Mouse (Mus musculus): ENCODE results near the gene Gm49392. TPM values are rescaled to one million over a fixed set of nuclear protein-coding genes. Genes with fewer than 3 reads are reported as not detected.

The Gm49392 gene
- polyA plus RNA-seq, 1 experiment from 2014 or later, result 0.51 TPM

- ATAC-seq (ENCODE audit: low read depth) (no peak), DNase-seq (ENCODE audit: low spot score) (no peak)
- H3K27me3 ChIP-seq (replicated peaks; ENCODE audit: control insufficient read depth, insufficient read depth, low read length), result no peaks in the 10 kb centered on the region
- 42% methylated on average over 1 of the region's 1 CpGs for WGBS
- no peaks in the 10 kb centered on the region for H3K9me3 ChIP-seq (ENCODE audit: control insufficient read depth, low read length)
- no peak overlapping the region for H3K9ac ChIP-seq (ENCODE audit: low read depth, low read length)
- H3K4me2 ChIP-seq (ENCODE audit: low read depth, low read length), result no peak overlapping the region
- no peak overlapping the region for H3K4me3 ChIP-seq (ENCODE audit: low read depth, low read length)
- no peak overlapping the region for H3K27ac ChIP-seq (replicated peaks; ENCODE audit: low read depth, low read length)
- no peaks in the 10 kb centered on the region for H3K36me3 ChIP-seq (ENCODE audit: control insufficient read depth, insufficient read depth, low read length)
- H3K4me1 ChIP-seq (ENCODE audit: control insufficient read depth, insufficient read depth, low read length), result no peaks in the 10 kb centered on the region
Measured at GRCm38 (mm10) chr13:60813722-60814121, 83.0 kb downstream of the Gm49392 start.

- Histone ChIP-seq H3K4me1 (ENCODE audit: control insufficient read depth, insufficient read depth, low read length) (no peaks in the 10 kb centered on the region), H3K36me3 (ENCODE audit: control insufficient read depth, insufficient read depth, low read length) (no peaks in the 10 kb centered on the region), H3K27me3 (replicated peaks; ENCODE audit: control insufficient read depth, insufficient read depth, low read length) (no peaks in the 10 kb centered on the region), H3K9me3 (ENCODE audit: control insufficient read depth, low read length) (no peaks in the 10 kb centered on the region), H3K4me3 (ENCODE audit: low read depth, low read length) (no peak overlapping the region), H3K4me2 (ENCODE audit: low read depth, low read length) (no peak overlapping the region), H3K27ac (replicated peaks; ENCODE audit: low read depth, low read length) (no peak overlapping the region), H3K9ac (ENCODE audit: low read depth, low read length) (no peak overlapping the region)
- ATAC-seq (ENCODE audit: low read depth) (no peak), DNase-seq (ENCODE audit: low spot score) (no peak)
- 85% methylated on average over 6 of the region's 6 CpGs for WGBS
Measured at GRCm38 (mm10) chr13:60812768-60813167, 83.9 kb downstream of the Gm49392 start.

GRCm38 (mm10) chr13:60809690-60810089 is 87.0 kb downstream of the Gm49392 start:
- WGBS, result 81% methylated on average over 2 of the region's 2 CpGs

GRCm38 (mm10) chr13:60802749-60803148 is 93.9 kb downstream of the Gm49392 start, which contains the start of gene Ctsll3:
Gene Ctsll3, minus strand, starts transcription at chr13:60802849.
- WGBS, result 79% methylated on average over 1 of the region's 1 CpGs
- H3K36me3 ChIP-seq (ENCODE audit: control insufficient read depth, insufficient read depth, low read length), result no peaks in the 10 kb centered on the region
- H3K4me1 ChIP-seq (ENCODE audit: control insufficient read depth, insufficient read depth, low read length), result no peaks in the 10 kb centered on the region
- H3K4me2 ChIP-seq (ENCODE audit: low read depth, low read length), result no peak within 1 kb of the TSS
- H3K9ac ChIP-seq (ENCODE audit: low read depth, low read length), result no peak within 1 kb of the TSS
- ATAC-seq (ENCODE audit: low read depth) (no peak), DNase-seq (ENCODE audit: low spot score) (no peak)
- H3K27me3 ChIP-seq (replicated peaks; ENCODE audit: control insufficient read depth, insufficient read depth, low read length), result no peaks in the 10 kb centered on the region
- no peaks in the 10 kb centered on the region for H3K9me3 ChIP-seq (ENCODE audit: control insufficient read depth, low read length)
- no peak within 1 kb of the TSS for H3K27ac ChIP-seq (replicated peaks; ENCODE audit: low read depth, low read length)
- no peak within 1 kb of the TSS for H3K4me3 ChIP-seq (ENCODE audit: low read depth, low read length)

More at GRCm38 (mm10) chr13:60809690-60810089, 87.0 kb downstream of the Gm49392 start:
- DNase-seq (ENCODE audit: low spot score) (no peak), ATAC-seq (ENCODE audit: low read depth) (no peak)
- Histone ChIP-seq H3K27me3 (replicated peaks; ENCODE audit: control insufficient read depth, insufficient read depth, low read length) (no peaks in the 10 kb centered on the region), H3K4me2 (ENCODE audit: low read depth, low read length) (no peak overlapping the region), H3K27ac (replicated peaks; ENCODE audit: low read depth, low read length) (no peak overlapping the region), H3K4me3 (ENCODE audit: low read depth, low read length) (no peak overlapping the region), H3K9ac (ENCODE audit: low read depth, low read length) (no peak overlapping the region), H3K9me3 (ENCODE audit: control insufficient read depth, low read length) (no peaks in the 10 kb centered on the region), H3K36me3 (ENCODE audit: control insufficient read depth, insufficient read depth, low read length) (no peaks in the 10 kb centered on the region), H3K4me1 (ENCODE audit: control insufficient read depth, insufficient read depth, low read length) (no peaks in the 10 kb centered on the region)

Other genes starting within 250 kb of the Gm49392 start
- gene BC051665, start 110.5 kb downstream of the Gm49392 start, polyA plus RNA-seq (2014; fragmentation: Nextera tagmentation; extraction: Ambion mirVana), result not detected in 2 replicates
- gene Ctsll3, start 94.0 kb downstream of the Gm49392 start, polyA plus RNA-seq (2014; fragmentation: Nextera tagmentation; extraction: Ambion mirVana), result 0.58 TPM in 1 of 2 replicates, not detected in the other
- not detected in 2 replicates for gene 4930486L24Rik, start 32.4 kb downstream of the Gm49392 start, polyA plus RNA-seq (2014; fragmentation: Nextera tagmentation; extraction: Ambion mirVana)
- gene Ctla2b, start 553 bp upstream of the Gm49392 start, polyA plus RNA-seq (2014; fragmentation: Nextera tagmentation; extraction: Ambion mirVana), result 4.8 and 5.9 TPM in 2 replicates
- not detected in 2 replicates for gene Tpbpb, start 8.0 kb upstream of the Gm49392 start, polyA plus RNA-seq (2014; fragmentation: Nextera tagmentation; extraction: Ambion mirVana)
- gene Gm49393, start 38.7 kb upstream of the Gm49392 start, polyA plus RNA-seq (2014; fragmentation: Nextera tagmentation; extraction: Ambion mirVana), result not detected in 2 replicates
- 2.5 and 3.1 TPM in 2 replicates for gene Gm49391, start 39.7 kb upstream of the Gm49392 start, polyA plus RNA-seq (2014; fragmentation: Nextera tagmentation; extraction: Ambion mirVana)
- 34.8 and 38.2 TPM in 2 replicates for gene Ctla2a, start 39.7 kb upstream of the Gm49392 start, polyA plus RNA-seq (2014; fragmentation: Nextera tagmentation; extraction: Ambion mirVana)
- not detected in 2 replicates for gene Tpbpa, start 45.1 kb upstream of the Gm49392 start, polyA plus RNA-seq (2014; fragmentation: Nextera tagmentation; extraction: Ambion mirVana)
- not detected in 2 replicates for gene Ctsj, start 109.1 kb upstream of the Gm49392 start, polyA plus RNA-seq (2014; fragmentation: Nextera tagmentation; extraction: Ambion mirVana)
- gene Ctsq, start 143.7 kb upstream of the Gm49392 start, polyA plus RNA-seq (2014; fragmentation: Nextera tagmentation; extraction: Ambion mirVana), result not detected in 2 replicates

Measured in embryonic facial prominence, embryonic 14.5 days (tissue).